Mouse (Mus musculus) heart, embryonic 14.5 days (tissue): ENCODE measurements around the gene Cnot6l. TPM values are rescaled to one million over a fixed set of nuclear protein-coding genes. Genes with fewer than 3 reads are reported as not detected.

Source experiments
- ATAC-seq: fragments of 200-750 bp; cut with Nextera tagmentation; 2 replicates; pipeline ENCODE4 v1.8.0; 2017; ENCODE audit warnings: low read depth, moderate TSS enrichment; ENCODE audit not compliant: insufficient number of reproducible peaks, insufficient read depth, low FRiP score
- H3K27ac ChIP-seq, 2 experiments: fragments of 200-500 bp in 1 of 2; fragments of 300-500 bp in 1 of 2; sonication (generic) in 1 of 2; replicated peaks in 1 of 2; 2 replicates each; pipeline ENCODE4 v1.5.1; 2012 to 2014; ENCODE audit warnings: low read depth in 2 of 2, low read length in 2 of 2, control low read depth in 1 of 2, mild to moderate bottlenecking in 1 of 2, mixed read lengths in 1 of 2; ENCODE audit not compliant: control insufficient read depth in 1 of 2, insufficient read depth in 1 of 2
- H3K27me3 ChIP-seq: fragments of 300-500 bp; sonication (generic); 2 replicates; pipeline ENCODE4 v1.6.1; 2014; ENCODE audit warnings: mild to moderate bottlenecking, low read length, control low read depth; ENCODE audit not compliant: control insufficient read depth, insufficient read depth
- H3K36me3 ChIP-seq: fragments of 300-500 bp; sonication (generic); 2 replicates; pipeline ENCODE4 v1.6.1; 2014; ENCODE audit warnings: mild to moderate bottlenecking, control low read depth, low read length, mixed read lengths; ENCODE audit not compliant: control insufficient read depth, insufficient read depth
- H3K4me1 ChIP-seq, 2 experiments: fragments of 200-500 bp in 1 of 2; fragments of 300-500 bp in 1 of 2; sonication (generic) in 1 of 2; 2 replicates each; pipeline ENCODE4 v1.6.1; 2012 to 2014; ENCODE audit warnings: low read length in 2 of 2, control low read depth in 1 of 2, mixed read lengths in 1 of 2; ENCODE audit not compliant: control insufficient read depth in 2 of 2, insufficient read depth in 2 of 2
- H3K4me2 ChIP-seq: fragments of 300-500 bp; sonication (generic); 2 replicates; pipeline ENCODE4 v1.6.1; 2014; ENCODE audit warnings: mild to moderate bottlenecking, low read length
- H3K4me3 ChIP-seq, 2 experiments: fragments of 200-500 bp in 1 of 2; fragments of 300-500 bp in 1 of 2; sonication (generic) in 1 of 2; 2 replicates each; pipeline ENCODE4 v1.5.1; 2012 to 2014; ENCODE audit warnings: low read length in 2 of 2, mild to moderate bottlenecking in 2 of 2, control low read depth in 1 of 2, low read depth in 1 of 2, moderate library complexity in 1 of 2; ENCODE audit not compliant: control insufficient read depth in 1 of 2, insufficient read depth in 1 of 2
- H3K9ac ChIP-seq: fragments of 300-500 bp; sonication (generic); 2 replicates; pipeline ENCODE4 v1.6.1; 2014; ENCODE audit warnings: mild to moderate bottlenecking, low read length
- H3K9me3 ChIP-seq: fragments of 300-500 bp; sonication (generic); 2 replicates; pipeline ENCODE4 v1.6.1; 2016; ENCODE audit warnings: low read length, control low read depth; ENCODE audit not compliant: control insufficient read depth
- WGBS: fragments of 180-500 bp; shearing (Covaris S2); extraction: QIAGEN DNeasy Blood & Tissue Kit; methylation state at CpG from one replicate; pipeline ENCODE4 v1.1.7; 2014; 5-methylcytosine and 5-hydroxymethylcytosine counted together
- polyA plus RNA-seq: library from polyadenylated mRNA; unstranded; fragments of >200 nt; fragmentation: Nextera tagmentation; extraction: Ambion mirVana; gene quantifications from 2 replicates; pipeline ENCODE4 v1.2.1, GENCODE M21; 2014

Gene Cnot6l
- polyA plus RNA-seq, 1 experiment from 2014 or later = 23.9 TPM

DNA sequence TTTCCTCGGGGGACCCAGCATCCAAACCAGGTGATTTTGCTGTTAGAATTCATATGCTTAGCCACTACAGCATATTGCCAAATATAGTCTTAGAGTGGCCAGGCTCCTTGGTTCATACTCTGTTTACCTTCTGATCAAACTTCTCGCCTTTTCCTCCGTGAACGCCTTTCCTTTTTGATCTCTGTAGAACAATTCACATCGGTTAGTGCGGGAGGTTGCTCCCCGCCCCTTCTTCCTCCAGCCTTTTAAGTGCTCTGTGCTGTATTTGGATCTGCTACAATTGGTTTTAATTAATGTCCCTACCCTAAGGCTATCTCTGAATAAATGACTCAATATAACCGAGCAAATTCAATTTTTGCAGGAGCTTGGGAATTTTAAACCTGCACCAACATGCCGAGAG lies 12.2 kb upstream of the Cnot6l start:
- no peaks in the 10 kb centered on the region for H3K9me3 ChIP-seq
- no peaks in the 10 kb centered on the region for H3K27me3 ChIP-seq
- no peak for ATAC-seq
- no peak overlapping the region for H3K4me2 ChIP-seq
- no peak overlapping the region for H3K9ac ChIP-seq
- H3K4me1 ChIP-seq = no peaks in the 10 kb centered on the region
- no peaks in the 10 kb centered on the region for H3K36me3 ChIP-seq
- H3K27ac ChIP-seq = no peak overlapping the region
- H3K4me3 ChIP-seq = no peak overlapping the region
- 72% methylated on average over 9 of the region's 9 CpGs for WGBS

GRCm38 (mm10) chr5:96171765-96172164 lies 7.8 kb upstream of the Cnot6l start:
- H3K9me3 ChIP-seq = peaks cover 2% of the 10 kb centered on the region
- H3K4me2 ChIP-seq = no peak overlapping the region
- no peak overlapping the region for H3K9ac ChIP-seq
- ATAC-seq = no peak
- H3K27ac ChIP-seq = no peak overlapping the region
- no peaks in the 10 kb centered on the region for H3K36me3 ChIP-seq
- 86% methylated on average over 4 of the region's 4 CpGs for WGBS
- H3K4me1 ChIP-seq = no peaks in the 10 kb centered on the region
- no peaks in the 10 kb centered on the region for H3K27me3 ChIP-seq
- no peak overlapping the region for H3K4me3 ChIP-seq

- H3K27ac ChIP-seq = no peak overlapping the region
- H3K4me2 ChIP-seq = no peak overlapping the region
Observed at GRCm38 (mm10) chr5:96170443-96170842, 6.5 kb upstream of the Cnot6l start.

DNA sequence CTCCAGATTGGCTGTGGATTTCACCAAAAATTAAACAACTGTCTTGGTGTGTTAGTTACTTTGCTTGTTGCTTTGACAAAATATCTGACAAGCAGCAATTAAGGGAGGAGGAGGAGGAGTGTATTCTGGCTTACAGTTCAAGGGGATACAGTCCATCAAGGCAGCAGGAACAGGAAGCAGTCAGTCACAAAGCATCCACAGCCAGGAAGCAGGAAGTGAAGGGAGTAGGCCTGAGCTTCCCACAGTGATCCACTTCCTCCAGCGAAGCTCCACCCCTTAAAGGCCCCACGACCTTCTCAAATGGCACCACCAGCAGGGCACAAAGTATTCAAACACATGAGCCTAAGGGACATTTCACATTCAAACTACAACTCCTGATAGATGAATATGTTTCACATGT lies 2.8 kb upstream of the Cnot6l start:
- 90% methylated on average over 2 of the region's 2 CpGs for WGBS
- H3K27me3 ChIP-seq = no peaks in the 10 kb centered on the region
- peaks cover 5% of the 10 kb centered on the region for H3K9me3 ChIP-seq
- no peak overlapping the region for H3K27ac ChIP-seq
- H3K36me3 ChIP-seq = no peaks in the 10 kb centered on the region
- no peak overlapping the region for H3K4me2 ChIP-seq
- 0 out of 4 replicates have a peak, but pooled peaks cover 0 to 4% of the 10 kb centered on the region in 2 experiments for H3K4me1 ChIP-seq
- H3K9ac ChIP-seq = no peak overlapping the region
- no peak for ATAC-seq
- no peak overlapping the region for H3K4me3 ChIP-seq

More at GRCm38 (mm10) chr5:96170443-96170842, 6.5 kb upstream of the Cnot6l start:
- H3K27me3 ChIP-seq = no peaks in the 10 kb centered on the region
- no peaks in the 10 kb centered on the region for H3K4me1 ChIP-seq
- H3K4me3 ChIP-seq = no peak overlapping the region
- WGBS = 63% methylated on average over 3 of the region's 3 CpGs
- ATAC-seq = no peak
- peaks cover 5% of the 10 kb centered on the region for H3K9me3 ChIP-seq
- H3K36me3 ChIP-seq = no peaks in the 10 kb centered on the region
- no peak overlapping the region for H3K9ac ChIP-seq

DNA sequence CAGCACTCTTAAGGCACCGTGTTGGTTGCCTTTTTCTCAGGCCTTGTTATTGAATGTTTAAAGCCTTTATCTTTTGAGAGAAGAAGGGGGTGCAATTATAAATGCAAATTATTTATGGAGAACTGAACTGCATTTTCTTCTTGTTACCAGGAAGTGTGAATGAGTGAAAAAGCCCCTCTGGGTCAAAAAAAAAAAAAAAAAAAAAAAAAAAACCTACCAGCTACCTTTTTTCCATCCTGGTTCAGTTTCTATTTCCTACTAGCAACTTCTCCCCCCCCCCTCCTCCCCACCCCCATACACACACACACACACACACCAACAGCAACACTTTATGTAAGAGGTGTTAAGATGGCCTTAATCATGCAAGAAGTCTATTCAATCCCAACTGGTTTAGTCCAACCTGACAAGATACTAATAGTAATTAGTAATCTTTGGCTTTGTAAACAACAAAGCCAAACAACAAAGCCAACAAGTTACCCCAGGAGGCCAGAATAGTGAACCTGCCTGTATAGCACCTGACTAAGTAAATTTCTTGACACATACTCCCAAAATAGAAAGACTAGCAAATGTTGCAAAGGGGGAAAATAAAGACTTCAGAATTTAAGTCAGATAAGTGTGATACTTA lies 463 bp downstream of the Cnot6l start:
- Histone ChIP-seq H3K4me1 (peaks cover 0 to 13% of the 10 kb centered on the region in 2 experiments; a peak in 2 of 4 replicates), H3K36me3 (no peaks in the 10 kb centered on the region), H3K9ac (peak overlapping the region; percentile 99), H3K4me3 (peak overlapping the region; percentile 97), H3K4me2 (peak overlapping the region; percentile 80), H3K27ac (peak overlapping the region; percentile 99), H3K9me3 (peaks cover 5% of the 10 kb centered on the region), H3K27me3 (no peaks in the 10 kb centered on the region)
- no peak for ATAC-seq
- whole genome bisulfite sequencing = 0% methylated on average over 1 of the region's 1 CpGs

- Histone ChIP-seq H3K27ac (peak overlapping the region; percentile 99), H3K36me3 (no peaks in the 10 kb centered on the region), H3K27me3 (no peaks in the 10 kb centered on the region), H3K4me1 (peaks cover 0 to 13% of the 10 kb centered on the region in 2 experiments; a peak in 2 of 4 replicates), H3K9me3 (peaks cover 5% of the 10 kb centered on the region), H3K4me2 (peak overlapping the region; percentile 80), H3K4me3 (peak overlapping the region; percentile 97), H3K9ac (peak overlapping the region; percentile 99)
- under 1% methylated on average over 56 of the region's 56 CpGs for WGBS
- peak; percentile 88 for ATAC-seq
Observed at GRCm38 (mm10) chr5:96162399-96163331, 1.3 kb downstream of the Cnot6l start.

- WGBS = under 1% methylated on average over 73 of the region's 114 CpGs
- peak overlapping the region; percentile 80 for H3K4me2 ChIP-seq
- H3K4me3 ChIP-seq = peak overlapping the region; percentile 97
- peaks cover 3% of the 10 kb centered on the region for H3K9me3 ChIP-seq
- ATAC-seq = peak; percentile 41
- H3K27me3 ChIP-seq = no peaks in the 10 kb centered on the region
- H3K36me3 ChIP-seq = no peaks in the 10 kb centered on the region
- H3K9ac ChIP-seq = peak overlapping the region; percentile 99
- H3K27ac ChIP-seq = peak overlapping the region; percentile 96 to 99
- peaks cover 0 to 13% of the 10 kb centered on the region in 2 experiments; a peak in 2 of 4 replicates for H3K4me1 ChIP-seq
Observed at GRCm38 (mm10) chr5:96161578-96162398, 2.2 kb downstream of the Cnot6l start.
